Mouse (Mus musculus): ENCODE results near the gene Ankrd33.

- TF ChIP-seq CTCF (IDR thresholded peaks at IDR 0.05 in 2 of 3, conservative IDR thresholded peaks at IDR 0.05 in 1 of 3; ENCODE audit: control insufficient read depth in 1 of 3, insufficient read depth in 1 of 3, low read depth in 2 of 3, low read length in 3 of 3, poor library complexity in 1 of 3, severe bottlenecking in 1 of 3) (no peak), GABPA (IDR thresholded peaks at IDR 0.05; ENCODE audit: low read depth, low read length) (no peak), TBP (IDR thresholded peaks at IDR 0.05; ENCODE audit: low read depth, low read length) (peak; percentile 29; the same call in 1 of the 2 replicates), UBTF (IDR thresholded peaks at IDR 0.05; ENCODE audit: borderline replicate concordance, insufficient read depth, low read depth, low read length) (0 out of 2 replicates have a peak, but pooled peaks have one; percentile 64), ZNF384 (IDR thresholded peaks at IDR 0.05; ENCODE audit: low read depth, low read length) (no peak), POLR2A (IDR thresholded peaks at IDR 0.05; ENCODE audit: control insufficient read depth in 1 of 2, insufficient read depth in 1 of 2, low read depth in 1 of 2, low read length in 2 of 2, poor library complexity in 1 of 2) (peak in 1 of 2 experiments; percentile 54; a peak in 2 of 4 replicates), TCF12 (IDR thresholded peaks at IDR 0.05; ENCODE audit: low read depth, low read length) (peak; percentile 94), MAX (IDR thresholded peaks at IDR 0.05; ENCODE audit: low read length) (no peak), ZKSCAN1 (IDR thresholded peaks at IDR 0.05; ENCODE audit: low read depth, low read length) (no peak), BHLHE40 (IDR thresholded peaks at IDR 0.05; ENCODE audit: borderline replicate concordance, low read depth, low read length) (0 out of 2 replicates have a peak, but pooled peaks have one; percentile 41), E2F4 (IDR thresholded peaks at IDR 0.05; ENCODE audit: borderline replicate concordance, low read depth, low read length) (no peak), JUND (IDR thresholded peaks at IDR 0.05; ENCODE audit: low read depth, low read length) (peak; percentile 1; the same call in 1 of the 2 replicates), MYC (IDR thresholded peaks at IDR 0.05; ENCODE audit: low read depth, low read length) (no peak), CHD1 (IDR thresholded peaks at IDR 0.05; ENCODE audit: low read depth, low read length) (peak; percentile 71; the same call in 1 of the 2 replicates)
These were observed 31.8 kb downstream of the Ankrd33 start for GRCm38 (mm10) chr15:101147115-101147909.
